Comparison of ENCODE assay signal across 7 mouse cellular contexts in genomic region chr13:113669459-113670077, GRCm38 (mm10). TPM values are rescaled to one million over a fixed set of nuclear protein-coding genes. Genes with fewer than 3 reads are reported as not detected.
DNase-seq lines count a peak whose midpoint lies in the region; ATAC-seq and TF ChIP-seq lines count a peak whose summit lies in the region.

No protein-coding gene starts in this region.

- H3K9me3 ChIP-seq in ES-E14 (ENCODE audit: control insufficient read depth, insufficient read depth, low read depth, low read length) = no peaks in the 10 kb centered on the region
- no peaks in the 10 kb centered on the region for H3K9me3 ChIP-seq in forebrain, embryonic 16.5 days (ENCODE audit: control insufficient read depth, low read length)
- no peaks in the 10 kb centered on the region for H3K9me3 ChIP-seq in liver, postnatal 0 days (ENCODE audit: low read length)

- ATAC-seq in forebrain, embryonic 16.5 days = peak; percentile 62; the same call in 1 of the 2 replicates
- no peak for ATAC-seq in liver, postnatal 0 days

- 38% methylated on average over 10 of the region's 10 CpGs for WGBS in forebrain, embryonic 16.5 days
- 35% methylated on average over 10 of the region's 10 CpGs for WGBS in liver, postnatal 0 days (ENCODE audit: insufficient replicate concordance)

- in situ Hi-C loops in ES-E14 (cut with MboI; ENCODE audit: low sequenced_read_pairs in 2 of 2, unreplicated experiment in 2 of 2) = no loop called here

- no peak overlapping the region for H3K4me2 ChIP-seq in forebrain, embryonic 16.5 days (ENCODE audit: low read length)
- H3K4me2 ChIP-seq in liver, postnatal 0 days (ENCODE audit: low read depth, low read length) = no peak overlapping the region

- DNase-seq in CD4-positive, CD25-positive, alpha-beta regulatory T cell, adult 2 months (ENCODE audit: low read depth, low spot score) = peak; percentile 79
- DNase-seq in ES-E14 (ENCODE audit: low read depth, low spot score) = peak; percentile 71
- peak; percentile 18 for DNase-seq in cerebellum, adult 11-12 months
- peak; percentile 80 for DNase-seq in kidney, postnatal 10 days
- DNase-seq in liver, postnatal 0 days = peak; percentile 70
- DNase-seq in retina, postnatal 7 days (ENCODE audit: low read depth, low spot score) = peak; percentile 57

- H3K4me1 ChIP-seq in ES-E14 (ENCODE audit: control insufficient read depth in 2 of 2, insufficient read depth in 2 of 2, low read length in 2 of 2, poor library complexity in 1 of 2) = no peaks in the 10 kb centered on the region
- no peaks in the 10 kb centered on the region for H3K4me1 ChIP-seq in forebrain, embryonic 16.5 days (replicated peaks; ENCODE audit: control insufficient read depth, insufficient read depth, low read length)
- no peaks in the 10 kb centered on the region for H3K4me1 ChIP-seq in liver, postnatal 0 days (ENCODE audit: insufficient read depth)

- no peak overlapping the region for H3K9ac ChIP-seq in ES-E14 (ENCODE audit: insufficient read depth, low read depth, low read length, poor library complexity, severe bottlenecking)
- no peak overlapping the region for H3K9ac ChIP-seq in forebrain, embryonic 16.5 days (replicated peaks; ENCODE audit: low read depth, low read length)
- H3K9ac ChIP-seq in liver, postnatal 0 days (replicated peaks) = no peak overlapping the region

- H3K36me3 ChIP-seq in ES-E14 (ENCODE audit: control insufficient read depth, insufficient read depth, low read length, poor library complexity, severe bottlenecking) = no peaks in the 10 kb centered on the region
- H3K36me3 ChIP-seq in forebrain, embryonic 16.5 days (ENCODE audit: control insufficient read depth, insufficient read depth) = no peaks in the 10 kb centered on the region
- no peaks in the 10 kb centered on the region for H3K36me3 ChIP-seq in liver, postnatal 0 days (replicated peaks; ENCODE audit: insufficient read depth, low read length)

- peak; percentile 83 for TF ChIP-seq CTCF in liver, postnatal 0 days (IDR thresholded peaks at IDR 0.05; ENCODE audit: low read depth)

- no peak overlapping the region for H3K27ac ChIP-seq in ES-E14 (ENCODE audit: insufficient read depth, low read depth, low read length, poor library complexity, severe bottlenecking)
- no peak overlapping the region for H3K27ac ChIP-seq in forebrain, embryonic 16.5 days (ENCODE audit: low read length)
- H3K27ac ChIP-seq in liver, postnatal 0 days (ENCODE audit: low read depth) = no peak overlapping the region

- no peak for TF ChIP-seq EP300 in liver, postnatal 0 days (IDR thresholded peaks at IDR 0.05; ENCODE audit: low read depth)

- no peaks in the 10 kb centered on the region for H3K27me3 ChIP-seq in forebrain, embryonic 16.5 days (replicated peaks; ENCODE audit: control insufficient read depth, insufficient read depth, low read length)
- 0 out of 2 replicates have a peak, but pooled peaks cover 2% of the 10 kb centered on the region for H3K27me3 ChIP-seq in liver, postnatal 0 days (ENCODE audit: insufficient read depth, low read length)

- H3K4me3 ChIP-seq in ES-E14 (ENCODE audit: insufficient read depth in 1 of 2, low read depth in 1 of 2, low read length in 2 of 2, poor library complexity in 1 of 2, severe bottlenecking in 1 of 2) = no peak overlapping the region
- H3K4me3 ChIP-seq in forebrain, embryonic 16.5 days (replicated peaks; ENCODE audit: low read length) = no peak overlapping the region
- H3K4me3 ChIP-seq in liver, postnatal 0 days (ENCODE audit: low read depth, low read length) = no peak overlapping the region

TF ChIP-seq in ES-E14, 5 proteins besides CTCF, POLR2A, EP300 and RAD21:
- TF ChIP-seq ZNF384 (IDR thresholded peaks at IDR 0.05; ENCODE audit: low read depth, low read length) (no peak), CHD2 (IDR thresholded peaks at IDR 0.05; ENCODE audit: low read depth, low read length) (no peak), ZC3H11A (IDR thresholded peaks at IDR 0.05; ENCODE audit: borderline replicate concordance, low read depth, low read length) (peak; percentile 60; the same call in 1 of the 2 replicates), MAFK (IDR thresholded peaks at IDR 0.05; ENCODE audit: insufficient read depth, low read depth, low read length) (no peak), HCFC1 (IDR thresholded peaks at IDR 0.05; ENCODE audit: borderline replicate concordance, insufficient read depth, low read length) (no peak)

RNA-seq across cellular contexts. Expression of gene Hspb3, which starts 6.1 kb away (rescaled TPM):
- 0.32 TPM in 1 of 2 replicates, not detected in the other for total RNA-seq in ES-E14 (2012; rRNA removed)
- 1.1 and 1.4 TPM in 2 replicates for polyA plus RNA-seq in forebrain, embryonic 16.5 days (2015; fragmentation: Nextera tagmentation; extraction: Ambion mirVana)
- polyA plus RNA-seq in liver, postnatal 0 days (2015; fragmentation: Nextera tagmentation; extraction: Ambion mirVana) = 0.38 TPM in 1 of 2 replicates, not detected in the other

RNA-seq across cellular contexts. Expression of gene Snx18, which starts 51.2 kb away (rescaled TPM):
- total RNA-seq in ES-E14 (2012; rRNA removed) = 45.6 and 47.5 TPM in 2 replicates
- polyA plus RNA-seq in forebrain, embryonic 16.5 days (2015; fragmentation: Nextera tagmentation; extraction: Ambion mirVana) = 8.4 and 10.9 TPM in 2 replicates
- 5.7 and 6.9 TPM in 2 replicates for polyA plus RNA-seq in liver, postnatal 0 days (2015; fragmentation: Nextera tagmentation; extraction: Ambion mirVana)

Comparison
In these comparisons a context has a peak if more than half of its experiments do, and no peak if none do; other contexts are left out.
1. DNase-seq: peak in every context shown above with its lines; median percentile 80 in kidney, postnatal 10 days; 79 in CD4-positive, CD25-positive, alpha-beta regulatory T cell, adult 2 months; 71 in ES-E14; 70 in liver, postnatal 0 days; 57 in retina, postnatal 7 days; 18 in cerebellum, adult 11-12 months.